Mouse (Mus musculus) stomach, postnatal 0 days (tissue): ENCODE data around the gene 1700016C15Rik.

Experiments
- CTCF ChIP-seq: IDR thresholded peaks from 2 replicates; pipeline ENCODE4 v1.5.1; 2016; ENCODE audit warnings: antibody characterized with exemption, low read depth, mild to moderate bottlenecking, moderate library complexity
- EP300 ChIP-seq: optimal IDR thresholded peaks from 2 replicates; pipeline ENCODE3; 2016; ENCODE audit warnings: antibody characterized with exemption

GRCm38 (mm10) chr1:177717057-177717835, 12.4 kb upstream of the 1700016C15Rik start:
- TF ChIP-seq CTCF (no peak), EP300 (no peak)
